8 mouse cellular contexts compared by ENCODE assay signal in the genomic region with DNA sequence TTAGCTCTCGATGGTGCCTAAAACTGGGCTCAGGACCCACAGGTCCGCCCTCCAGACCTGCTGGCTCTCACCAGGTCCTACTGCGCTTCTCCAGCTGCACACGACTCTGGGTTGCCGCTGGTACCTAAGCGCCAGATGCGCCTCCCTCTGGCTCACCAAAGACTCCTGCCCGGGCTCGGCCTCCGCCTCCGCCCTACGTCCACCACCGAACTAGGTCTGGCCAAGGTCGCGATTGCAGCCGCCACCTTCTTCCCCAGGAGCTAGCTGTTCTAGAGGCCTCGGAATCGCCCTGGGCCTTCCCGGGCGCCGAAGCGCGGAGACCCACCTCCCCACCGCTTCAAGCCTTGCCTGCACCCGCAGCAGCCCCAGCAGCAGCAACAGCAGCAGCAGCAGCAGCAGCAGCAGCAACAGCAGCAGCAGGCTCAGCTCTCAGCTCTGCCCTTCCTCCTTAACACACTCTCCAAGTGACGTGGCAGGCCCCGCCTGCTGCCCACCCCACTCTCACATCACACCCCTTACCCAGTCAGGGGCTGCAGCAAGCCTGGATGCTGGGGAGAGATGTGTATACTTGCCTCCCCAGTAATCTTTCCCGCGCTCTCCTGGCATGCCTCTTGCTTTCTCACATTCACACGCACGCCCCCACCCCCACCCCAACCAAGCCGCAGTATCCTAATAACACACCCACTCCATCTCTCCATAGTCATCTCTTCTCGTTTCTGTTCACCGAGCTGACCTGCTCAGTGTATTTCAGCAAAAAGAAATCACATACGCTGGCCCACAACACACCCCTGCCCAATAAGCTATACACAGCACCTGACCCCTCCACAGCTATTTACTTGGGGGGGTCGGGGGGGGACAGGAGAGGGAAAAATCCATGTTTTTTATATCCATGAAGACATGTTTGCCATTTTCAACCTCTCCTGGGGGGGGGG. TPM values are rescaled to one million over a fixed set of nuclear protein-coding genes. Genes with fewer than 3 reads are reported as not detected.
DNase-seq lines count a peak whose midpoint lies in the region; ATAC-seq lines count a peak whose summit lies in the region.

Gene Kcna6, minus strand, starts transcription at position 464 of the 932 bp plus-strand sequence.

- peak within 1 kb of the TSS; percentile 52 for H3K9ac ChIP-seq in kidney, embryonic 15.5 days
- H3K9ac ChIP-seq in neural tube, embryonic 15.5 days (replicated peaks), result peak within 1 kb of the TSS; percentile 59

- no peaks in the 10 kb centered on the region for H3K36me3 ChIP-seq in kidney, embryonic 15.5 days
- H3K36me3 ChIP-seq in hindbrain, embryonic 10.5 days, result no peaks in the 10 kb centered on the region
- H3K36me3 ChIP-seq in neural tube, embryonic 15.5 days, result peaks cover 3% of the 10 kb centered on the region; the same call in 1 of the 2 replicates

- H3K4me1 ChIP-seq in kidney, embryonic 15.5 days, result peaks cover 19% of the 10 kb centered on the region
- H3K4me1 ChIP-seq in hindbrain, embryonic 10.5 days (replicated peaks), result peaks cover 20% of the 10 kb centered on the region
- peaks cover 42% of the 10 kb centered on the region for H3K4me1 ChIP-seq in neural tube, embryonic 15.5 days

- ATAC-seq in kidney, embryonic 15.5 days (replicated peaks; ENCODE audit: low FRiP score), result peak; percentile 87
- peak; percentile 96 for ATAC-seq in neural tube, embryonic 15.5 days (ENCODE audit: low FRiP score)

- H3K9me3 ChIP-seq in kidney, embryonic 15.5 days (replicated peaks), result no peaks in the 10 kb centered on the region
- no peaks in the 10 kb centered on the region for H3K9me3 ChIP-seq in hindbrain, embryonic 10.5 days
- no peaks in the 10 kb centered on the region for H3K9me3 ChIP-seq in neural tube, embryonic 15.5 days (replicated peaks)

- peaks cover 52% of the 10 kb centered on the region for H3K27me3 ChIP-seq in kidney, embryonic 15.5 days
- H3K27me3 ChIP-seq in hindbrain, embryonic 10.5 days (ENCODE audit: insufficient read depth, poor library complexity, severe bottlenecking), result peaks cover 56% of the 10 kb centered on the region
- H3K27me3 ChIP-seq in neural tube, embryonic 15.5 days (replicated peaks), result peaks cover 9% of the 10 kb centered on the region

- WGBS in kidney, embryonic 15.5 days, result 2% methylated on average over 36 of the region's 36 CpGs
- WGBS in hindbrain, embryonic 10.5 days, result 4% methylated on average over 36 of the region's 36 CpGs
- 2% methylated on average over 36 of the region's 36 CpGs for WGBS in neural tube, embryonic 15.5 days

- no peak for DNase-seq in kidney, adult 11 months
- peak; percentile 75 for DNase-seq in embryo, embryonic 10.5 days (ENCODE audit: low spot score)
- DNase-seq in hindbrain, embryonic 10.5 days (ENCODE audit: low spot score), result peak; percentile 81
- peak; percentile 30 for DNase-seq in left cerebral cortex, postnatal 4 days
- no peak for DNase-seq in spleen, postnatal 36 days (ENCODE audit: low spot score in 2 of 2)
- no peak for DNase-seq in T-cell, adult 2 months (ENCODE audit: low spot score)

- peak within 1 kb of the TSS; percentile 59 for H3K4me3 ChIP-seq in kidney, embryonic 15.5 days (replicated peaks)
- peak within 1 kb of the TSS; percentile 69 for H3K4me3 ChIP-seq in hindbrain, embryonic 10.5 days
- H3K4me3 ChIP-seq in neural tube, embryonic 15.5 days (replicated peaks), result peak within 1 kb of the TSS; percentile 60

- H3K27ac ChIP-seq in kidney, embryonic 15.5 days, result no peak within 1 kb of the TSS
- peak within 1 kb of the TSS; percentile 83 for H3K27ac ChIP-seq in hindbrain, embryonic 10.5 days
- H3K27ac ChIP-seq in neural tube, embryonic 15.5 days (replicated peaks), result peak within 1 kb of the TSS; percentile 87

- intact Hi-C loops in left cerebral cortex, postnatal 4 days (cut with DNase I), result no loop called here

- peak within 1 kb of the TSS; percentile 98 for H3K4me2 ChIP-seq in kidney, embryonic 15.5 days
- peak within 1 kb of the TSS; percentile 91 for H3K4me2 ChIP-seq in neural tube, embryonic 15.5 days

RNA-seq across cellular contexts. Expression of gene Kcna6, which starts in this region (rescaled TPM):
- polyA plus RNA-seq in kidney, embryonic 15.5 days (2015; fragmentation: Nextera tagmentation; extraction: Ambion mirVana), result 2.3 and 3.2 TPM in 2 replicates
- polyA plus RNA-seq in hindbrain, embryonic 10.5 days (2016; fragmentation: Nextera tagmentation; extraction: Ambion mirVana), result 5.7 and 6.7 TPM in 2 replicates
- total RNA-seq in left cerebral cortex, postnatal 4 days (2021), result 10 to 100 TPM; 59.1 to 60.9 TPM
- 23.7 and 26.5 TPM in 2 replicates for polyA plus RNA-seq in neural tube, embryonic 15.5 days (2015; fragmentation: Nextera tagmentation; extraction: Ambion mirVana)

Comparison
In these comparisons a context has a peak if more than half of its experiments do, and no peak if none do; other contexts are left out.
1. DNase-seq: peak in embryo, embryonic 10.5 days (single experiment), hindbrain, embryonic 10.5 days (single experiment) and left cerebral cortex, postnatal 4 days (single experiment); none in kidney, adult 11 months (single experiment), spleen, postnatal 36 days (0 of 2) and T-cell, adult 2 months (single experiment).
2. Peak in every context shown above with its lines, with median percentiles within 50 percentile points of each other: H3K4me3 ChIP-seq.